Mouse (Mus musculus) cortical plate, adult 2 months (tissue): ENCODE data around the gene Ppp3cb.

ENCODE experiments used
- CTCF ChIP-seq: fragments of 200-500 bp; IDR thresholded peaks from 2 replicates; pipeline ENCODE4 v1.5.1; 2011; ENCODE audit warnings: mild to moderate bottlenecking, control low read depth, low read length; ENCODE audit not compliant: insufficient read depth; ENCODE audit errors: extremely low read depth
- POLR2A ChIP-seq: fragments of 200-500 bp; IDR thresholded peaks from 2 replicates; pipeline ENCODE4 v1.6.1; 2011; ENCODE audit warnings: mild to moderate bottlenecking, low read length, control low read depth; ENCODE audit not compliant: insufficient read depth; ENCODE audit errors: extremely low read depth

GRCm38 (mm10) chr14:20480195-20480579 is 66.2 kb downstream of the Ppp3cb start:
- TF ChIP-seq POLR2A: no peak
- TF ChIP-seq CTCF: no peak
